Mouse (Mus musculus): ENCODE measurements around the gene Mpp3. TPM values are rescaled to one million over a fixed set of nuclear protein-coding genes. Genes with fewer than 3 reads are reported as not detected.

Gene Mpp3
- polyA plus RNA-seq, 1 experiment from 2014 or later: 4.9 TPM

DNA sequence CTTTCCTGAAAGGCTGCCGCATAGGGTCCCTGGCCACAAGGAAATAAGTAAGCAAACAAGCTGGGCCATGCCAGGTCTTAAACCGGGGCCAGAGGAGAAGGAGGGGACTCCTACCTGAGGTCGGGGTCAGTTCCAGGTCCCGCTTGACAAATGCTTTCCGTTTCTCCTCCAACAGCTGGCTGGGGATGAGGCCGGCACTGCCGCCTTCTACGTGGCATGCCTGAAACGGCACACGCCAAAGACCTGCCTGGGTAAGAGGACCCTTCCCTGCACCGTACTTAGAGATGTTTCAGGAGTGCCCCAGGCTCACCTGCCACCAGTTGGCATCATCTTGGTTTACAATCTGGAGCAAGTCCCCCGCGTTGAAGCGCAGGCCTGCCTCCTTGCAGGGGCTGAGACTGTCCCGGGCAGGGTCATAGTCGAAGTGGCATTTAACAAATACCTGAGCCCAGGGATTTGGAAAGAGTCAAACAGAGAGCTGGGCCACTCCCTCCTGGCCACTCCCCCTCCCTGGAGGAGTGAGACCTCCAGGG is 33.7 kb upstream of the Mpp3 start:
- Histone ChIP-seq H3K9me3 (ENCODE audit: low read depth, low read length) (no peaks in the 10 kb centered on the region), H3K27ac (ENCODE audit: low read depth) (no peak overlapping the region), H3K9ac (no peak overlapping the region), H3K4me1 (ENCODE audit: insufficient read depth) (no peaks in the 10 kb centered on the region), H3K4me3 (ENCODE audit: low read depth, low read length) (no peak overlapping the region), H3K4me2 (peak overlapping the region; percentile 83), H3K27me3 (ENCODE audit: insufficient read depth, low read length) (no peaks in the 10 kb centered on the region), H3K36me3 (ENCODE audit: insufficient read depth) (0 out of 2 replicates have a peak, but pooled peaks cover 28% of the 10 kb centered on the region)
- WGBS: 28% methylated on average over 16 of the region's 16 CpGs
- DNase-seq: no peak
- ATAC-seq (ENCODE audit: insufficient read depth): no peak
- no peak for TF ChIP-seq CTCF (IDR thresholded peaks at IDR 0.05; ENCODE audit: low read depth)

DNA sequence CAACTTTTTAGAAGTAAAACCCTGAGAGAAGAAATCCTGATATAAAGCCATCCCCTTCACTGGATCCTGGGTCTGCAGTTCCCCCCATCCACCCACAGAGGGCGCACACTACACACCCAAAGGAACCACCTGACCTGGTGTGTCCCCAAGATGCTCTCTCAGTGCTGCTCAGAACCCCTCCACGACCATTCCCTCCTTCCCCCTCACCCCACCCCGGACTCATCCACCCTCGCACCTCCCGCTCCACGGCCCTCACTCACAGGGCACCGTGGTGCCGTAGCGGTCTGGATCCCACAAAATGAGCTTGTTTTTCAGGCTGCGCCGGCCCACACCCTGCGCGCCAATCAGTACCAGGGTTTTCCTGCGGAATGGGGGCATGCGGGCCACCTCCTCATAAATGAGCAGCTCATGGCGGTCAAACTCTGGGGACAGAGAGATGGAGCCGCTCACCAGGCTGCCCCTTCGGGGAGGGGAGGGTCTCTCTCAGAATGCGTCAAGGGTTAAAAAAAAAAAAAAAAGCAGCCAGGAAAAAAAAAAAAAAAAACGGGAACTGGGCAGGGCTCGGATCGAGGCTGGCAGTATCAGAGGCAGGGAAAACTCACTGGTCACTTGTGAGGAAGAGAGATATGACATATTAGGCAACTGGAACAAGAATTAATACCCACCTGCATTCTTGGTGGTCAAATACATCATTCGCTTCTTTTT is 33.1 kb upstream of the Mpp3 start:
- Histone ChIP-seq H3K4me1 (ENCODE audit: insufficient read depth) (no peaks in the 10 kb centered on the region), H3K4me2 (peak overlapping the region; percentile 83), H3K36me3 (ENCODE audit: insufficient read depth) (0 out of 2 replicates have a peak, but pooled peaks cover 28% of the 10 kb centered on the region), H3K4me3 (ENCODE audit: low read depth, low read length) (peak overlapping the region; percentile 26), H3K27me3 (ENCODE audit: insufficient read depth, low read length) (no peaks in the 10 kb centered on the region), H3K9me3 (ENCODE audit: low read depth, low read length) (no peaks in the 10 kb centered on the region), H3K27ac (ENCODE audit: low read depth) (no peak overlapping the region), H3K9ac (peak overlapping the region; percentile 28; the same call in 1 of the 2 replicates)
- ATAC-seq (ENCODE audit: insufficient read depth) (peak; percentile 63; the same call in 1 of the 2 replicates), DNase-seq (peak; percentile 89)
- TF ChIP-seq CTCF (IDR thresholded peaks at IDR 0.05; ENCODE audit: low read depth): peak; percentile 98
- 5% methylated on average over 23 of the region's 23 CpGs for WGBS

DNA sequence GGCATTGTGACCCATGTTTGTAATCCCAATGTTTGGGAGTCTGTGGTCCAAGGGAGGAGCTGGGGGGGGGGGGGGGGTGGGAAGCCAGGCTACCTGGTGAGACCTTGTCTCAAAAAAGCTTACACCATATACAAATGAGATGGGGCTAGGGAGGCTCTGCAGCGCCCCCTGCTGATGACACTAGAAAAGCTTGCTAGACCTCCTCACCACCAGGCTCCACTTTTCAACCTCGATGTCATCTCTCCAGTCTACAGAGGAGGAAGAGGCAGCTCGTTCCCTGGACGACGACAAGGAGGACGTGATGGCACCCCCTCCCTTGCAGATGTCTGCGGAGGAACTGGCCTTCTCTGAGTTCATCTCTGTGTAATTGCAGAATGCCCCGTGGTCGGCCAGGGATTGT is 25.6 kb upstream of the Mpp3 start:
- Histone ChIP-seq H3K9ac (no peak overlapping the region), H3K27me3 (ENCODE audit: insufficient read depth, low read length) (no peaks in the 10 kb centered on the region), H3K36me3 (ENCODE audit: insufficient read depth) (0 out of 2 replicates have a peak, but pooled peaks cover 3% of the 10 kb centered on the region), H3K4me2 (no peak overlapping the region), H3K4me1 (ENCODE audit: insufficient read depth) (no peaks in the 10 kb centered on the region), H3K4me3 (ENCODE audit: low read depth, low read length) (no peak overlapping the region), H3K27ac (ENCODE audit: low read depth) (no peak overlapping the region), H3K9me3 (ENCODE audit: low read depth, low read length) (no peaks in the 10 kb centered on the region)
- DNase-seq (peak; percentile 70), ATAC-seq (ENCODE audit: insufficient read depth) (no peak)
- WGBS: 21% methylated on average over 9 of the region's 9 CpGs
- peak; percentile 66 for TF ChIP-seq CTCF (IDR thresholded peaks at IDR 0.05; ENCODE audit: low read depth)

- Histone ChIP-seq H3K27ac (ENCODE audit: low read depth) (no peak overlapping the region), H3K4me3 (ENCODE audit: low read depth, low read length) (no peak overlapping the region), H3K9me3 (ENCODE audit: low read depth, low read length) (no peaks in the 10 kb centered on the region), H3K27me3 (ENCODE audit: insufficient read depth, low read length) (no peaks in the 10 kb centered on the region), H3K9ac (no peak overlapping the region), H3K4me2 (no peak overlapping the region), H3K36me3 (ENCODE audit: insufficient read depth) (no peaks in the 10 kb centered on the region), H3K4me1 (ENCODE audit: insufficient read depth) (no peaks in the 10 kb centered on the region)
- WGBS: 68% methylated on average over 7 of the region's 7 CpGs
- no peak for TF ChIP-seq CTCF (IDR thresholded peaks at IDR 0.05; ENCODE audit: low read depth)
- ATAC-seq (ENCODE audit: insufficient read depth) (no peak), DNase-seq (peak; percentile 31)
Measured at GRCm38 (mm10) chr11:102053183-102053582, 24.9 kb upstream of the Mpp3 start.

DNA sequence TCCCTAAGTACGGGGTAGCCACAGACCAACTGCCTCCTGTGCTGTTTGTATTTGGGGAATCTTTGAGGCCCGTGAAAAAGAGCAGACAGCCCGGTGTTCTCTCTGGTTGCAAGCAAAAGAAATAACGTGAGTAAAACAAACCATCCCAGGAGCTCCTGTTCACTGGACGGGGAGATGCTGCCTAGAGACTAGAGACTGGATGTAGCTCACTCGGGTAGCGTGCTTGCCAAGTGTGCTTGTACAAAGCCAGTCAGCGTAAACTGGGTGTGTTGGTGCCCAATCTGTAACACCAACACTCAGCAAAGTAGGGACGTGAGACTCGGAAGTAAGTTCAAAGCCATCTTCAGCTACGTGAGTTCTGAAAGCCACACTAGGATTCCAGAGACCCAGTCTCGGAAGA is 24.4 kb upstream of the Mpp3 start:
- Histone ChIP-seq H3K36me3 (ENCODE audit: insufficient read depth) (no peaks in the 10 kb centered on the region), H3K4me3 (ENCODE audit: low read depth, low read length) (no peak overlapping the region), H3K4me2 (no peak overlapping the region), H3K9me3 (ENCODE audit: low read depth, low read length) (no peaks in the 10 kb centered on the region), H3K9ac (no peak overlapping the region), H3K27me3 (ENCODE audit: insufficient read depth, low read length) (no peaks in the 10 kb centered on the region), H3K4me1 (ENCODE audit: insufficient read depth) (no peaks in the 10 kb centered on the region), H3K27ac (ENCODE audit: low read depth) (no peak overlapping the region)
- DNase-seq (no peak), ATAC-seq (ENCODE audit: insufficient read depth) (no peak)
- no peak for TF ChIP-seq CTCF (IDR thresholded peaks at IDR 0.05; ENCODE audit: low read depth)
- WGBS: 70% methylated on average over 12 of the region's 12 CpGs

DNA sequence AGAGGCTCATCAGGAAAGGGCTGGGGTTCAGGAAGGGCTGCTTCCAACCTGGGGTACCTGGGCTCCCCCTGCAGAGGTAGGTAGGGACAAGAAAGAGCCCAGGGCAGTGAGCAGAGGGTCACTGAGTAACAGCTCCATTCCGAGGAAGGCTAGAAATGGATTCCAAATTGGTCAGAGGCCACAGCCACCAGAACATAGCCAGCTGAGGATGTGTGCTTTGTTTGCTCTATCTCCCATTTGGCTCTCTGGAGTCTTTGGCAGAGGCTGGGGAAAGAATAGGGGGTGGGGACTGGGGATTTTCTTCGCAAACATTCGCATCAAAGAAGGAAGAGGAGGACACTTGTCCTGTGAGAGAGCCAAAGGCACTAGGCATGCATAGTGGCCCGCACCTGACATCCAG is 23.7 kb upstream of the Mpp3 start:
- TF ChIP-seq CTCF (IDR thresholded peaks at IDR 0.05; ENCODE audit: low read depth): no peak
- Histone ChIP-seq H3K9ac (no peak overlapping the region), H3K27ac (ENCODE audit: low read depth) (no peak overlapping the region), H3K4me3 (ENCODE audit: low read depth, low read length) (no peak overlapping the region), H3K4me2 (no peak overlapping the region), H3K27me3 (ENCODE audit: insufficient read depth, low read length) (no peaks in the 10 kb centered on the region), H3K36me3 (ENCODE audit: insufficient read depth) (no peaks in the 10 kb centered on the region), H3K4me1 (ENCODE audit: insufficient read depth) (no peaks in the 10 kb centered on the region), H3K9me3 (ENCODE audit: low read depth, low read length) (no peaks in the 10 kb centered on the region)
- 38% methylated on average over 4 of the region's 4 CpGs for WGBS
- no peak for DNase-seq
- ATAC-seq (ENCODE audit: insufficient read depth): no peak

GRCm38 (mm10) chr11:102051541-102051940 is 23.3 kb upstream of the Mpp3 start:
- no peaks in the 10 kb centered on the region for H3K27me3 ChIP-seq (ENCODE audit: insufficient read depth, low read length)
- no peak overlapping the region for H3K9ac ChIP-seq
- DNase-seq (peak; percentile 18), ATAC-seq (ENCODE audit: insufficient read depth) (no peak)
- no peak overlapping the region for H3K4me2 ChIP-seq
- WGBS: 49% methylated on average over 4 of the region's 4 CpGs
- H3K4me1 ChIP-seq (ENCODE audit: insufficient read depth): no peaks in the 10 kb centered on the region
- H3K4me3 ChIP-seq (ENCODE audit: low read depth, low read length): no peak overlapping the region
- H3K27ac ChIP-seq (ENCODE audit: low read depth): no peak overlapping the region
- H3K9me3 ChIP-seq (ENCODE audit: low read depth, low read length): no peaks in the 10 kb centered on the region
- TF ChIP-seq CTCF (IDR thresholded peaks at IDR 0.05; ENCODE audit: low read depth): no peak
- H3K36me3 ChIP-seq (ENCODE audit: insufficient read depth): no peaks in the 10 kb centered on the region
